Mouse (Mus musculus) megakaryocyte-erythroid progenitor cell, adult 5-6 weeks (primary cell): ENCODE measurements at regions not wholly inside any gene's neighbourhood (a gene's known extent, or its start where the extent isn't known, plus 50 kb on each side); places are given as distances from the start of the nearest gene placed in this dataset.
"Not testable (repeated sequence)": the region's sequence is repeated elsewhere in the genome, so short reads cannot be mapped to it uniquely, and the experiment has no call there.

Experiments
- ATAC-seq: replicated peaks from 2 replicates; pipeline ENCODE4 v1.8.0; 2016; ENCODE audit warnings: mild to moderate bottlenecking, inconsistent platforms; ENCODE audit not compliant: severe bottlenecking, poor library complexity, low FRiP score, low TSS enrichment

- ATAC-seq, result no peak
Observed at GRCm38 (mm10) chr19:59516957-59517356, 58.8 kb downstream of the Emx2 start.

- no peak for ATAC-seq
Observed at GRCm38 (mm10) chr19:59519156-59519555, 61.0 kb downstream of the Emx2 start.

- ATAC-seq, result no peak
Observed at GRCm38 (mm10) chr19:59522176-59522575, 64.0 kb downstream of the Emx2 start.

GRCm38 (mm10) chr19:59523356-59523755, 65.2 kb downstream of the Emx2 start:
- ATAC-seq, result no peak

- no peak for ATAC-seq
Observed at GRCm38 (mm10) chr19:59564101-59564500, 105.9 kb downstream of the Emx2 start.

GRCm38 (mm10) chr19:59568907-59569306, 110.7 kb downstream of the Emx2 start:
- ATAC-seq, result no peak

- not testable (repeated sequence) for ATAC-seq
Observed at GRCm38 (mm10) chr19:59569590-59569989, 111.4 kb downstream of the Emx2 start.

- ATAC-seq, result no peak
Observed at GRCm38 (mm10) chr19:59574346-59574745, 116.2 kb downstream of the Emx2 start.

- ATAC-seq, result no peak
Observed at GRCm38 (mm10) chr19:59577886-59578285, 119.7 kb downstream of the Emx2 start.

- ATAC-seq, result no peak
Observed at GRCm38 (mm10) chr19:59579676-59580075, 121.5 kb downstream of the Emx2 start.

- no peak for ATAC-seq
Observed at GRCm38 (mm10) chr19:59585835-59586234, 127.7 kb downstream of the Emx2 start.

- no peak for ATAC-seq
Observed at GRCm38 (mm10) chr19:59587303-59587702, 129.1 kb downstream of the Emx2 start.

- ATAC-seq, result no peak
Observed at GRCm38 (mm10) chr19:59588068-59588522, 129.9 kb downstream of the Emx2 start.

- no peak for ATAC-seq
Observed at GRCm38 (mm10) chr19:59590021-59590420, 131.8 kb downstream of the Emx2 start.

- ATAC-seq, result no peak
Observed at GRCm38 (mm10) chr19:59592060-59592459, 133.9 kb downstream of the Emx2 start.

GRCm38 (mm10) chr19:59624288-59624795, 166.2 kb downstream of the Emx2 start:
- no peak for ATAC-seq

GRCm38 (mm10) chr19:59627681-59628080, 169.5 kb downstream of the Emx2 start:
- ATAC-seq, result no peak

GRCm38 (mm10) chr19:59628296-59629160, 170.4 kb downstream of the Emx2 start:
- no peak for ATAC-seq

GRCm38 (mm10) chr19:59629161-59629445, 170.9 kb downstream of the Emx2 start:
- ATAC-seq, result no peak

GRCm38 (mm10) chr19:59630095-59630494, 171.9 kb downstream of the Emx2 start:
- no peak for ATAC-seq

GRCm38 (mm10) chr19:59630706-59631105, 172.5 kb downstream of the Emx2 start:
- ATAC-seq, result no peak
